Mouse (Mus musculus) T-cell, adult 2 months (primary cell): ENCODE data around the gene Vmn1r88.
"Not testable (repeated sequence)": the region's sequence is repeated elsewhere in the genome, so short reads cannot be mapped to it uniquely, and the experiment has no call there.

Experiments used
- DNase-seq: peaks from one replicate; pipeline ENCODE4 v3.0.0; 2022; ENCODE audit warnings: low spot score

Gene Vmn1r88

GRCm38 (mm10) chr7:13159268-13159667, at the start of gene Vmn1r88:
Gene Vmn1r88, plus strand, starts transcription at chr7:13159568.
- DNase-seq = no peak

- no peak for DNase-seq
Measured at GRCm38 (mm10) chr7:13119817-13120216, 39.6 kb upstream of the Vmn1r88 start, which contains the start of gene Vmn1r86. Gene Vmn1r86, minus strand, starts transcription at chr7:13119917.

- not testable (repeated sequence) for DNase-seq
Measured at GRCm38 (mm10) chr7:13123554-13124153, 35.7 kb upstream of the Vmn1r88 start.

GRCm38 (mm10) chr7:13131856-13132255, 27.5 kb upstream of the Vmn1r88 start:
- DNase-seq = no peak

GRCm38 (mm10) chr7:13137340-13137739, 22.0 kb upstream of the Vmn1r88 start:
- DNase-seq = no peak

- no peak for DNase-seq
Measured at GRCm38 (mm10) chr7:13140057-13140456, 19.3 kb upstream of the Vmn1r88 start, which contains the start of gene Vmn1r87. Gene Vmn1r87, minus strand, starts transcription at chr7:13140157.

GRCm38 (mm10) chr7:13212720-13213119, 53.4 kb downstream of the Vmn1r88 start, which contains the start of gene Vmn1r89:
Gene Vmn1r89, plus strand, starts transcription at chr7:13213020.
- no peak for DNase-seq
